Mouse (Mus musculus) granulocyte monocyte progenitor cell, adult 5-6 weeks (primary cell): Measurements from ENCODE around the gene Mboat1. TPM values are rescaled to one million over a fixed set of nuclear protein-coding genes. Genes with fewer than 3 reads are reported as not detected.

ENCODE experiments used
- ATAC-seq: replicated peaks from 2 replicates; pipeline ENCODE4 v1.8.0; 2016; ENCODE audit warnings: mild to moderate bottlenecking, moderate TSS enrichment, inconsistent platforms; ENCODE audit not compliant: poor library complexity, severe bottlenecking
- total RNA-seq, 2 experiments: library from RNA; stranded (forward) in 1 of 2; stranded (reverse) in 1 of 2; fragments of 200-712, 200-1000 nt in 1 of 2; fragments of >200 nt in 1 of 2; fragmentation: Nextera tagmentation in 1 of 2; gene quantifications; 2 replicates each; pipeline ENCODE4 v1.2.3; 2014 to 2017

Gene Mboat1
- total RNA-seq, 2 experiments from 2014 or later = 12.8 to 21.3 TPM

DNA sequence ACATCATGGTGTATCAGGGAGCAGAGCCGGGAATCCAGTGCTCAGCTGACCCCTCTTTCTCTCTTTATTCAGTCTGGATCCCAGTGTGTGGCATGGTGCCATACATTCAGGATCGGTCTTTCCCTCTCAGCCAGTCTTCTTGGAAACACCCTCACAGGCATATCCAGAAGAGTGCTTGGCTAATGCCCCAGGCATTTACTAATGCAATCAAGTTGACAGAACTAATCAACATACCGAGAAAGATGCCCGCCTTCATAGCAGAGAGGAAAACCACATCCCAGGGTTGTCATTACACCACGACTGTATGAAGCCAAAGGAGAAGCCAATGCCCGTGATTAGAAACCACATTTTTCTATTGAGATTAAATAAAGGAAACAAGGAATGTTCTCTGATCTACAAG is 41.1 kb downstream of the Mboat1 start:
- ATAC-seq = 0 out of 2 replicates have a peak, but pooled peaks have one; percentile 37

GRCm38 (mm10) chr13:30185549-30185948 is 49.3 kb downstream of the Mboat1 start:
- no peak for ATAC-seq

GRCm38 (mm10) chr13:30185959-30186358 is 49.7 kb downstream of the Mboat1 start:
- no peak for ATAC-seq

DNA sequence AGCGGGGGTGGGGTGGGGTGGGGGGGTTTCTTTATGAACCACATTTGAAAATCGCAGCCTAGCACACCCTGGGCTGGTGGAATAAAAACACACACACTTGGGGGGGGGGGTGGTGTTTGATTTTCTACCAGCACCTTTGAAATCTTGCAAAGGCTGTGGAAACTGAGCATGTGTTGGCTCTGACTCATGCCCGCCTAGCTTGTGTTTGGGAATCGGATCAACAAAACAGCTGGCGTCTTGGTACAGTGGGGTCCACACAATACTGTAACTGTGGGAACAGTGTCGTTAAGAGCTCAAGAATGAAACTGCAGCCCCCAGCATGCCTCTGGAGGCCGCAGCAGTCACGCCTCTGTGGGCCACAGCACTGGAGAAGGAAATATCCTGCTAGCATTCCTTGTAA is 50.2 kb downstream of the Mboat1 start:
- ATAC-seq = no peak

GRCm38 (mm10) chr13:30192031-30192716 is 55.9 kb downstream of the Mboat1 start:
- peak; percentile 94 for ATAC-seq

GRCm38 (mm10) chr13:30193363-30193762 is 57.1 kb downstream of the Mboat1 start:
- ATAC-seq = peak; percentile 61

DNA sequence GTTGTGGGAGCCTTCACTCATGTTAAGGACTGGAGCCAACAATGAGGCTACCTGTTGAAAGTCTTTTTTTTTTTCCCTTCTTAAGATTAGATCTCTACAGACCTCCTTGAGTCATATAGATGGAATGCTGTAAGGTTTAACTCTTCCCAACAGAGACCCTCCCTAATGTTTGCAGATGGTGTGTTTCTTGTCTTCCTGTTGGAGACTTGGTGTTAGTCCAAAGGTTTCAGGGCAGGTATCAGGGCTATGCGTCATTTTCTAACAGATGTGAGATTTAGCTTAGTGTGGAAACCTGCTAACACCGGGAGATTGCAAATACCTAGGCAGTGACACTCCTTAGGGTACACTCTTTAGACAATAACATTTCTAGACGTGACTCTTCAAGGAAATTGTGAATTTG is 58.5 kb downstream of the Mboat1 start:
- ATAC-seq = no peak

DNA sequence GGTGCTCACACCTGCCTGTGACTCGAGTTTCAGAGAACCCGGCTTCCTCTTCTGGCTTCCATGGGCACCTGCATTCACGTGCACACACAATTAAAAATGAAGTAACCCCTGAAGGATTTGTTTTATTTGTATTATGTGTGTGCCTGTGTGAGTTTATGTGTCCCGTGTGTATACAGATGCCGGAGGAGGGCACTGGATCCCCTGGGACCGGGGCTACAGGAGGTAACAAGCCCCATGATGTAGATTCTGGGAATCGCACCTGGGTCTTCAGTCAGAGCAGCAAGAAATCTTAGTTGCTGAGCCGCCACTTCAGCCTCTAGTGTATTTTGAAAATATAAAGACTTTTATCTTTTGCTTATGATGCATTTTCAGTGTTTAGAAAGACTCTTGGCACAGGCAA is 60.4 kb downstream of the Mboat1 start:
- ATAC-seq = no peak

DNA sequence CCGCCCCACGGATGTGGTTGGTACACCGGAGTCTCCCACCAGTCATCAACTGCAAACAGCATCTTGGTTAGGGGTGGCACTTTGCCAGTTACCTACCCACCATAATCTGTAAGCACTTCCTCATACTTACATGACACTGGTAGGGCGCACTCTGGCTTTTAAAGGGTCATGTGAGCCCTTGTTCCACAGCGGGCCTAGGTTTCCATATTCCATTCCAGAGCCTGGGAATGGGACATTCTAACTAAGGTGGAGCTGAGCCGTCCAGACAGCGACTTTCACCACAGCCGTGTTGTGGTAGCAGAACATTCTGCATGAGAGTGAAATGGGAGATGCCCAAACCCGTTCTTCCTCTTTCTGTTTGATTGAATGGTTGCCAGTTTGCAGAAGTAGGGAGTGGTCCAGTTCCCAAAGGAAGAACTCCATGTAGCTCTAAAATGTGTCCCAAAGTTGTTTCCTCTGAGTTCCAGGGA is 61.8 kb downstream of the Mboat1 start:
- ATAC-seq = peak; percentile 84

DNA sequence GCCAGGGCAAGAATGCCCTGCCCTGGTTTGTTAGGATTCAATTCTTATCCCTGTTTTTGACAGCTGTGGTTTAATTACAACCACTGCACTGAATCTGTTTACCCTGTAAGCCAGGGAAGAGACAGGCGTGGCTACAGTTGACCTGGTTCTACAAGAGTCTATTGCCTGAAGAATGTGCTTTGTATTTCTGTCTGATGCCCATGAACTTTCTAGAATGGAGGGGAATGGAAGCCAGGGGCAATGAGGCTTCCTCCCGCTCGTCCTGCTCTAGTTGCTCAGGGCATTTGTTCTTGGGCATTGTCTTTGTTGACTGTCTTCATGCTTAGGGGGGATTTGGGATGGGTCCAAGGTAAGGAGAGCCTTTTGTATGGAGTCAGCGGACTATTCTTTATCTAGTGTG is 63.5 kb downstream of the Mboat1 start:
- ATAC-seq = no peak

GRCm38 (mm10) chr13:30200737-30201136 is 64.4 kb downstream of the Mboat1 start:
- ATAC-seq = no peak

- ATAC-seq = no peak
These were observed 66.7 kb downstream of the Mboat1 start for GRCm38 (mm10) chr13:30203018-30203417.

DNA sequence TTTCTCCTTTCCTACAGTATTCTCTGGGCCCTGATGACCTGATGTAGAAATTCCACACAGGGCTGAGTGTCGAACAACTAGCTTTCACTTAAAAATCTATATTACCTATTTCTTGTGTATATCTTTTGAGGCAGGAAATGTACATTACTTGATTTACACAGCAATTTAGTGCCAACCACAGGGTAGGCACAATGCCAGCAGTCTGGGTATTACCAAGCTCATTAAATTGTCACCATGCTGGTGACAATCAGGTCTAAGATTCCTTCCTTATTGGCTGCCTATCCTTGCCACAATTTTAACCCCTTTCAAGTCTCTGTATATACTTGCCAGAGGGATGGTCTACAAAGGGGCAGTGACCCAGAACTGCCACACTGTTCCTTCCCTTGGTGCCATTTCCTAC is 71.9 kb downstream of the Mboat1 start:
- ATAC-seq = no peak

- no peak for ATAC-seq
These were observed 77.0 kb downstream of the Mboat1 start for GRCm38 (mm10) chr13:30213276-30213675.

DNA sequence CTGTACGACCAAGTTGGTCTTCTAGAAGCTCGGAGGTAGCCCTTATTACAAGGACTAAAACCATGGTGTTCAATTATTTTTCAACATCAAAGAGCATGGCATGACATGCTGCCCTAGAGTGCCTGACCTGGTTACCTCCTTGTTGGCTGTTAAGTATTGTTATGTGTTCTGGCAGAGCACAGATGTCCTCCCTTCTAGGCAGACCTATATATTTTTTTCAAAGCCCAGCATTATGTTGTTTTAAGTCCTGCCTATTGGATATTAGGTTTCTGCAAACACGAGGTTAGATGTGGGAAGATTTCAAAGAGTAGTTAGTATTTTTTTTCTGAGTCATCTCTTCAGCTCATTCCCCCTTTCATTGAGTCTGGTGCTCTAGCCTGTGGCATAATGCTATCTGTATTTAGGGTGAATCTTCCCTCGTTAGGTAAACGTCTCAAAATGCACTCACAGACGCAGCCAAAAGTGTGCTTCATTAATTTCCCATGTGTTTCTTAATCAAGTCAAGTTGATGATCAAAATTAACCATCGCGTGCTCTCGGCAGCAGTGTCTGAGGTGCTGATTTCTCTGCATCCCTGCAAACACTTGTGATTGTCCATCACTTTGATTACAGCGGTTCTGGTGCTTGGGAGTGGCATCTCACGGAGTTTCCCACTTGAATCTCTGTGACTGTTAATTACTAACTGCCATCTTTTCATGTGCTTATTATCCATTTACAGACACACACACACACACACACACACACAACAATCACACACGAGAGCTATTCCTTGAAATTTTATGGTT is 81.5 kb downstream of the Mboat1 start:
- no peak for ATAC-seq

- ATAC-seq = no peak
These were observed 83.3 kb downstream of the Mboat1 start for GRCm38 (mm10) chr13:30219597-30219996.

GRCm38 (mm10) chr13:30221316-30221715 is 85.0 kb downstream of the Mboat1 start:
- no peak for ATAC-seq

DNA sequence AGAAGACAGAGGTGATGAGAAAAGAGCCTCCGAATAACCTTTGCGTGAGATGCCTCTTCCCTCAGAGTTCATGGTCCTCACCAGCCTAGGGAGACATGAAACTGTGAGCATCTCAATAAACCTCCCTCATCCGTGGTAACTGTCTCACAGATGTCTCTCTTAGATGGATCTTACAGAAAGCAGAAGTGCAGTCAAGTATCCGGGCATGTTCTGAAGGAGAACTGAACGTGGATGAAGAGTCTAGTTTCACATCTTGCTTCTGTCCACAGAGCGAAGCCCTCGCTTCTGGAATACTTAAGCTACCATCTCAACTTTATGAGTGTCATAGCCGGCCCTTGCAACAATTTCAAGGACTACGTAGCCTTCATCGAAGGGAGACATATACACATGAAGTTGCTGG is 87.8 kb downstream of the Mboat1 start:
- ATAC-seq = peak; percentile 87

DNA sequence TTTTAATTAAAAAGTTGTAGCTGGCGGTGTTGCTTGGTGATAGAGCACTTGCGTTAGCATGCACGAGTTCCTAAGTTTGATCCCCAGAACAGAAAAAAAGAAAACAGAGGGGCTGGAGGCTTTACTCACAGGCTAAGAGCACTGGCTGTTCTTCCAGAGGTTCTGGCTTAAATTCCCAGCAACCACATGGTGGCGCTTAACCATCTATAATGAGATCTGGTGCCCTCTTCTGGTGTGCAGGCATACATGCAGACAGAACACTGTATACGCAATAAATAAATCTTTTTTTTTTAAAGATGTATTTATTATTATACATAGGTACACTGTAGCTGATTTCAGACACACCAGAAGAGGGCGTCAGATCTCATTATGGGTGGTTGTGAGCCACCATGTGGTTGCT is 88.4 kb downstream of the Mboat1 start:
- no peak for ATAC-seq

- ATAC-seq = no peak
These were observed 92.5 kb downstream of the Mboat1 start for GRCm38 (mm10) chr13:30228762-30229161.

DNA sequence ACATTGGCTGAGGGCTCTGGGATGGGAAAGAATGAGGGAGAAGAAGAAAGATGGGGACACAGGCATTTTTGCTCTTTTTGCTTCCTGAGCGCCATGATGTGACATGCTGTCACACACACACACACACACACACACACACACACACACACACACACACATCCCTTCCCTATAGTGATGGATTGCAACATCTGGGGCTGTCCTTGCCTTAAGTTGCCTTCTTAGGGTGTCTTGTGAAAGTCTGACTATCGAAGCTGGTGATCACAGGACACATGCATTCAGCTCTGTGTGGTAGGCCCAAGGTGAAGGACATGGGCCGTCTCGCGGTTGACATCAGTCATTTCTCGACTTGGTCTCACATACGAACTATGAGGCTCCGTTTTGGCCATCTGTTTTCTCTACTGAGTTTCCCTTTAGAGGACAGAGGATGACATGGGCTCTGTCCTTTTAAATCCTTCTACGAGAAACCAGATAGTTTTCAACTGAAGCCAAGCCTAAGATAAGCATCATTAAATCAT is 93.4 kb downstream of the Mboat1 start:
- ATAC-seq = peak; percentile 85
